8 mouse cellular contexts compared by ENCODE assay signal in genomic region chr5:34547410-34547809, GRCm38 (mm10). TPM values are rescaled to one million over a fixed set of nuclear protein-coding genes. Genes with fewer than 3 reads are reported as not detected.
A peak's percentile ranks its signal among the peaks of the same experiment; 100 is the strongest.
DNase-seq lines count a peak whose midpoint lies in the region; ATAC-seq and TF ChIP-seq lines count a peak whose summit lies in the region.

No protein-coding gene starts in this region.

- no peak for DNase-seq in gastrocnemius, adult 2 months
- no peak for DNase-seq in gastrocnemius, postnatal 25 days
- DNase-seq in 416B (ENCODE audit: low read depth), result peak; percentile 76
- peak; percentile 42 for DNase-seq in adipocyte (ENCODE audit: low spot score)
- peak; percentile 49 for DNase-seq in liver, embryonic 13.5 days
- no peak for DNase-seq in frontal cortex, postnatal 10 days (ENCODE audit: low spot score in 2 of 2)
- DNase-seq in right cerebral cortex, postnatal 36 days (ENCODE audit: low spot score in 2 of 2), result no peak
- DNase-seq in ovary, adult 18-20 months (ENCODE audit: low spot score), result no peak

- intact Hi-C loops in gastrocnemius, adult 2 months (cut with DNase I), result loop anchor here (2.0 kb wide), 1 partner anchor 97 kb away; no protein-coding TSS in a partner anchor

- ATAC-seq in liver, embryonic 13.5 days (ENCODE audit: low read depth), result no peak

- H3K27ac ChIP-seq in gastrocnemius, adult 2 months, result no peak overlapping the region
- H3K27ac ChIP-seq in liver, embryonic 13.5 days, result no peak overlapping the region

- peak; percentile 74 for TF ChIP-seq CTCF in gastrocnemius, adult 2 months (IDR thresholded peaks at IDR 0.05)

- H3K4me2 ChIP-seq in liver, embryonic 13.5 days, result no peak overlapping the region

- H3K27me3 ChIP-seq in liver, embryonic 13.5 days, result no peaks in the 10 kb centered on the region

- H3K9me3 ChIP-seq in liver, embryonic 13.5 days (replicated peaks), result no peaks in the 10 kb centered on the region

- no peak overlapping the region for H3K4me3 ChIP-seq in gastrocnemius, adult 2 months
- H3K4me3 ChIP-seq in liver, embryonic 13.5 days (replicated peaks), result no peak overlapping the region

- H3K4me1 ChIP-seq in liver, embryonic 13.5 days (replicated peaks), result peaks cover 33% of the 10 kb centered on the region

- no peak overlapping the region for H3K9ac ChIP-seq in liver, embryonic 13.5 days

- peaks cover 13% of the 10 kb centered on the region for H3K36me3 ChIP-seq in liver, embryonic 13.5 days

RNA-seq across cellular contexts. Expression of gene Sh3bp2, which starts 21.8 kb away (rescaled TPM):
- total RNA-seq in gastrocnemius, adult 2 months (2021), result 1 to 10 TPM in 1 of 2 experiments, under 1 TPM in 1; 0.98 to 7.7 TPM
- total RNA-seq in gastrocnemius, postnatal 25 days (2021), result 1 to 10 TPM; 1.1 to 1.2 TPM
- 2.4 and 4.4 TPM in 2 replicates for polyA plus RNA-seq in liver, embryonic 13.5 days (2015; fragmentation: Nextera tagmentation; extraction: Ambion mirVana)

RNA-seq across cellular contexts. Expression of gene Add1, which starts 26.1 kb away (rescaled TPM):
- 10 to 100 TPM; 72.3 to 74.9 TPM for total RNA-seq in gastrocnemius, adult 2 months (2021)
- 10 to 100 TPM; 61.8 to 68.6 TPM for total RNA-seq in gastrocnemius, postnatal 25 days (2021)
- 124 and 133 TPM in 2 replicates for polyA plus RNA-seq in liver, embryonic 13.5 days (2015; fragmentation: Nextera tagmentation; extraction: Ambion mirVana)

RNA-seq across cellular contexts. Expression of gene Tnip2, which starts 33.6 kb away (rescaled TPM):
- 1 to 10 TPM; 2.3 to 3.0 TPM for total RNA-seq in gastrocnemius, adult 2 months (2021)
- 1 to 10 TPM; 2.1 to 2.3 TPM for total RNA-seq in gastrocnemius, postnatal 25 days (2021)
- polyA plus RNA-seq in liver, embryonic 13.5 days (2015; fragmentation: Nextera tagmentation; extraction: Ambion mirVana), result 5.4 and 6.6 TPM in 2 replicates

Comparison
In these comparisons a context has a peak if more than half of its experiments do, and no peak if none do; other contexts are left out.
1. DNase-seq: peak in 416B (single experiment), adipocyte (single experiment) and liver, embryonic 13.5 days (single experiment); none in gastrocnemius, adult 2 months (single experiment), gastrocnemius, postnatal 25 days (single experiment), frontal cortex, postnatal 10 days (0 of 2), right cerebral cortex, postnatal 36 days (0 of 2) and ovary, adult 18-20 months (single experiment).